Mouse (Mus musculus) limb, embryonic 10.5 days (tissue): ENCODE measurements around the gene Fmod. TPM values are rescaled to one million over a fixed set of nuclear protein-coding genes. Genes with fewer than 3 reads are reported as not detected.
A peak's percentile ranks its signal among the peaks of the same experiment; 100 is the strongest.

Source experiments
- DNase-seq: peaks from one replicate; pipeline ENCODE4 v3.0.0-alpha.2; 2017; ENCODE audit warnings: low spot score
- H3K27ac ChIP-seq: fragments of 300-500 bp; sonication (generic); 2 replicates; pipeline ENCODE4 v1.5.1; 2016; ENCODE audit warnings: mild to moderate bottlenecking
- H3K27me3 ChIP-seq: fragments of 300-500 bp; sonication (generic); 2 replicates; pipeline ENCODE4 v1.6.1; 2016; ENCODE audit warnings: low read depth, mild to moderate bottlenecking; ENCODE audit not compliant: poor library complexity, severe bottlenecking
- H3K36me3 ChIP-seq: fragments of 300-500 bp; sonication (generic); 2 replicates; pipeline ENCODE4 v1.6.1; 2016; ENCODE audit warnings: mild to moderate bottlenecking, moderate library complexity
- H3K4me1 ChIP-seq: fragments of 300-500 bp; sonication (generic); 2 replicates; pipeline ENCODE4 v1.6.1; 2016
- H3K4me3 ChIP-seq: fragments of 300-500 bp; sonication (generic); 2 replicates; pipeline ENCODE4 v1.5.1; 2016; ENCODE audit warnings: mild to moderate bottlenecking, moderate library complexity
- H3K9me3 ChIP-seq: fragments of 300-500 bp; sonication (generic); replicated peaks from 2 replicates; pipeline ENCODE4 v1.6.1; 2016; ENCODE audit warnings: mild to moderate bottlenecking
- WGBS: fragments of 180-500 bp; shearing (Covaris S2); methylation state at CpG from one replicate; pipeline ENCODE4 v1.1.7; 2016; 5-methylcytosine and 5-hydroxymethylcytosine counted together
- polyA plus RNA-seq: library from polyadenylated mRNA; unstranded; fragments of >200 nt; fragmentation: Nextera tagmentation; extraction: Ambion mirVana; gene quantifications from 2 replicates; pipeline ENCODE4 v1.2.1, GENCODE M21; 2016

The Fmod gene
- polyA plus RNA-seq, 1 experiment from 2014 or later: 2.4 TPM

- Histone ChIP-seq H3K4me3 (peak overlapping the region; percentile 51), H3K27me3 (peaks cover 9% of the 10 kb centered on the region), H3K9me3 (no peaks in the 10 kb centered on the region), H3K27ac (peak overlapping the region; percentile 96), H3K4me1 (peaks cover 58% of the 10 kb centered on the region), H3K36me3 (no peaks in the 10 kb centered on the region)
- DNase-seq: no peak
- 76% methylated on average over 16 of the region's 16 CpGs for WGBS
These were observed 23.0 kb downstream of the Fmod start for GRCm38 (mm10) chr1:134059739-134060695.

- H3K27me3 ChIP-seq: peaks cover 9% of the 10 kb centered on the region
- DNase-seq: peak; percentile 87
- peak overlapping the region; percentile 96 for H3K27ac ChIP-seq
- H3K4me3 ChIP-seq: peak overlapping the region; percentile 51
- WGBS: 1% methylated on average over 31 of the region's 31 CpGs
- no peaks in the 10 kb centered on the region for H3K9me3 ChIP-seq
- H3K36me3 ChIP-seq: no peaks in the 10 kb centered on the region
- H3K4me1 ChIP-seq: peaks cover 63% of the 10 kb centered on the region
These were observed 24.0 kb downstream of the Fmod start for GRCm38 (mm10) chr1:134060849-134061569.

DNA sequence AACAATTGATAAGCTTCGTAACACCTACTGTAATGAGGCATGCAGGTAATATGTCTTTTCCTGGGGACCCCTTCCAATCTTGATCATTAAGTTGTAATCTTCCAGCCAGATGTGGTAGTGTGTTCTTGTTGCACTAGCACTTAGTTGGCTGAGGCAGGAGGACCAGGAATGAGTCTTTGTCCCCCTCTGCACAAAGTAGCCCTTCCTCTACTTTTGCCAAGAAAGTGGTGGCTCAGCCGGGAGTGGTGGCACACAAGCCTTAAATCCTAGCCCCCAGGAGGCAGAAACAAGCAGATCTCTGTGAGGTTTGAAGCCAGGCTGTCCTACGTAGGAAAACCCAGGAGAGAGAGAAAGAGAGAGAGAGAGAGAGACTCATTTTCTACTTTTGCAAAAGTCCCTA is 24.9 kb downstream of the Fmod start:
- Histone ChIP-seq H3K4me3 (no peak overlapping the region), H3K27me3 (peaks cover 9% of the 10 kb centered on the region), H3K9me3 (no peaks in the 10 kb centered on the region), H3K4me1 (peaks cover 72% of the 10 kb centered on the region), H3K27ac (peak overlapping the region; percentile 96), H3K36me3 (no peaks in the 10 kb centered on the region)
- no peak for DNase-seq
- WGBS: 60% methylated on average over 3 of the region's 3 CpGs

DNA sequence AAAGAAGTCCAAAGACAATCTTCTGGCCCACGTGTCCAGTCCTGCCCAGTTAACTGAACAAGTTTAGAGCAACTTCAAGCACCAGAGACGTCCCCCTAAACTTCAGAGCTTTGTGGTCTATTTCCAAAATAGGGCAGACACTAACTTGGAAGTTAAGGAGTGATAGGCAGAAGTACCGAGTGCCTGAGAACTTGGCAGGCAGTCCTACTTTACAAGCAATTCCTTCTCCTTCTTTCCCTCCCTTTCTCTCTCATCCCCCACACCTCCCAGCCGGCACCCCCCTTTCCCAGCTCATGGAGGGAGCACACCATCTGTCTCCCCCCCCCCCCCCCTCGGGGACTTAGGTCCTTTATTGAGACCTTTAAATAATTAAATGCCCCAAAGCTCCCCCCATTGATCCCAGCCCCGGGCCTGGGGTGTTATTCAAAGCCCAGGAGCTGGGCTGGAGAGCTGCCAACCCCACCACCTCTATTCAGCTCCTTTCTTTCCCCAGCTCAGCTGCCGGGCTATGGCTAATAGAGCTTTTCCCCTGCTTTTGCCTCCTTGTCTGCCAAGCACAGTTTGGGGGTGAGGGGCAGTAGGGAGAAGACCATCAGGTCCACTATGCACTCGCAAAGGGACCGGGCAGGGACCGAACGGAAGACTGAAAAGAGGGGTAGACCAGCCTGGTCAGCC is 25.5 kb downstream of the Fmod start:
- Histone ChIP-seq H3K27ac (peak overlapping the region; percentile 96), H3K4me3 (peak overlapping the region; percentile 36), H3K27me3 (peaks cover 9% of the 10 kb centered on the region), H3K9me3 (no peaks in the 10 kb centered on the region), H3K36me3 (no peaks in the 10 kb centered on the region), H3K4me1 (peaks cover 79% of the 10 kb centered on the region)
- WGBS: 12% methylated on average over 11 of the region's 11 CpGs
- no peak for DNase-seq

DNA sequence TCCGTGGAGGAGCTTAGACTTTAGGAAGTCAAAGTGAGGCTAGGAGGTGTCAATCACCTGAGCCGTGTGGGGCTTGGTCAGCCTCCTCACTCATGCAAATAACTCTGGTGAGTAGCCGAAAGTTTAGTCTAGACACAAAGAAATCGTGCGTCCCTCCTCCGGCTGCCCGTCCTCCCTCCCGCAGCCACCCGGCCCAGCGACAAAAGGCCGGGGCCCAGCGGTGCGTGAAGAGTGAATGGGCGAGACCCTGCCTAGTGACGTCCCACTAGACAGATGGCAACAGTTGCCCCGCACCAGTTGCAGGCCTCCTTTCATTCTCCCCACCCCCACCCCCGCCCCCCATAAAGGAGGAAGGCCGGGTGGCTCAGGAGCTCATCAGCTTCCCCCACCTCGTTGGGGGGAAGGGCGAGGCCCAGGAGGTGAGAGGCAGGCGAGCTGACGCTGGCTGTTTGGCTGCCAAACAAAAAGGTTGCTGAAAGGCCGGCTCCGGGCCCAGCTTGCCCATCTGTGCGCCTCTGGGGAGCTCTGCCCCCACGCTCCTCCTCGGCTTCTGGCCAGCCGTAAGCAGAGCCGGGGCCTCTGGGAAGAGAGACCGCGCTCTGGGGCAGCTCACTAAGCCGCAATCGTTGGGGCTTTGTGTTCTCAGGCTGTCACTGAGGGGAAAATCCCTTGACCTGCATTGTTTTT is 26.2 kb downstream of the Fmod start:
- peak; percentile 69 for DNase-seq
- peaks cover 86% of the 10 kb centered on the region for H3K4me1 ChIP-seq
- no peaks in the 10 kb centered on the region for H3K9me3 ChIP-seq
- peak overlapping the region; percentile 36 for H3K4me3 ChIP-seq
- H3K36me3 ChIP-seq: no peaks in the 10 kb centered on the region
- 1% methylated on average over 33 of the region's 33 CpGs for WGBS
- peak overlapping the region; percentile 96 for H3K27ac ChIP-seq
- peaks cover 6% of the 10 kb centered on the region for H3K27me3 ChIP-seq

DNA sequence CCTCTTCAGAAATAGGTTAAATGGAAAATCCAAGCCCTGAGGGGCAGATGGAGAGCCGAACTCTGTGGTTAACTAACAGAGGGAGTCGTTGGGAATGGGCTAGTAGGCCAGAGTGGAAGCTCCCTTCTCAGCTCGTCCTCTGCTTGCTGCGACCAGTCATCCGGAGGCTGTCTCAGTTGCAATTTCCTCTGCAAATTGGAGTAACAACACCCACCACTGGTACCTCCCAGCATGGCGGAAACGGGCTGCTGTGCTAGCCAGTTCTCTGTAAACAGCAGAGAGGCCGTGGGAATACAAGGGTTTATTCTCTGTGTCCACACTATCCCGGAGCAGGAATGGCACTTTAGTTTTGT is 26.7 kb downstream of the Fmod start:
- WGBS: 23% methylated on average over 9 of the region's 9 CpGs

GRCm38 (mm10) chr1:134064296-134064831 is 27.3 kb downstream of the Fmod start:
- DNase-seq: no peak
- peaks cover 86% of the 10 kb centered on the region for H3K4me1 ChIP-seq
- peak overlapping the region; percentile 96 for H3K27ac ChIP-seq
- H3K4me3 ChIP-seq: no peak overlapping the region
- no peaks in the 10 kb centered on the region for H3K9me3 ChIP-seq
- H3K36me3 ChIP-seq: no peaks in the 10 kb centered on the region
- peaks cover 4% of the 10 kb centered on the region; the same call in 1 of the 2 replicates for H3K27me3 ChIP-seq
- 93% methylated on average over 2 of the region's 2 CpGs for WGBS

More for the DNA sequence above, 26.7 kb downstream of the Fmod start:
- Histone ChIP-seq H3K27me3 (peaks cover 4% of the 10 kb centered on the region; the same call in 1 of the 2 replicates), H3K9me3 (no peaks in the 10 kb centered on the region), H3K27ac (peak overlapping the region; percentile 96), H3K36me3 (no peaks in the 10 kb centered on the region), H3K4me1 (peaks cover 86% of the 10 kb centered on the region), H3K4me3 (peak overlapping the region; percentile 36)
- DNase-seq: no peak

DNA sequence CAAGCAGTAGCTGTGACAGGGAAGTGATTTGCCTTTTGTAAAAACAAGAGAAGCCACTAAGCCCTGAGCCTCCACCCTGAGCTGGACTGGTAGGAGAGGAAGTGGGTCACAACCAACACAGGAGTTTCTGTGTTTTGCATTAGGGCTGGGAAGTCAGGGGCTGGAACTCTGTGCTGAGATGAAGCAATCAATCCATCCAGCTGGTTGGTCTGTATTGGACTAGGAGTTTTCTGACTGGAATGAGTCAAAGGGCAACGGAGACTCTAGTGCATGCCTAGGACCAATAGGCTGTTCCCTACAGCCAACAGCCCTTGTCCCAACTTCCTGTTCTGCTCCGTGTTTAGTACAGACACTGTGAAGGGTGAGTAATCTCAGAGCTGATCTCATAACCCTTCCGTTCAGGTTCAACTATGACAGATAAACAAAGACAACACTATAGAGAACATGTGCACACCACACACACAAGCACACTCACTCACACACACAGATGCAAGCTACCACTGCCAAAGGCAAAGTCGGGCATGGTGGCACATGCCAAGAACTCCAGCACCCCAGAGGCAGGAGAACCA is 28.3 kb downstream of the Fmod start:
- WGBS: 74% methylated on average over 4 of the region's 4 CpGs
- Histone ChIP-seq H3K4me1 (peaks cover 80% of the 10 kb centered on the region), H3K9me3 (no peaks in the 10 kb centered on the region), H3K4me3 (no peak overlapping the region), H3K27me3 (peaks cover 7% of the 10 kb centered on the region; the same call in 1 of the 2 replicates), H3K36me3 (no peaks in the 10 kb centered on the region), H3K27ac (peak overlapping the region; percentile 96; the same call in 1 of the 2 replicates)
- DNase-seq: no peak

DNA sequence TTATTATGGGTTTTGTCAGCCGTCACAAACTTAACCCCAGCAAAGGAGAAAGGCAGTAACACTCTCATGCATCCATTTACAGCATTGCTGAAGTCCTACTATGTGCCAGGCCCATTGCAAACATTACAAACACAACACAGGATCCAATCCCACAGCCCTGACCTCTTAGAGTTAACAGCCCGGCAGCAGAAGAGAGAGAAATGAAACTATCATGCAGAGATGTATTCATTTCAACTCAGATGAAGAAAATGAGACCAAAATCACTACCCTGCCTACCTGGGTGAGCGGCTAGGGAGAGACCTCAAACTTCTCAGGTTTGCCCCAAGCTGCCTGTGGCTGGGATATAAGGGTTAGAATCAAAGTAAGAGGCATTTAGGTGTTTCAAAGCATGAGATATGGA is 29.5 kb downstream of the Fmod start:
- Histone ChIP-seq H3K4me1 (peaks cover 79% of the 10 kb centered on the region), H3K4me3 (no peak overlapping the region), H3K9me3 (no peaks in the 10 kb centered on the region), H3K27ac (peak overlapping the region; percentile 96), H3K27me3 (peaks cover 7% of the 10 kb centered on the region; the same call in 1 of the 2 replicates), H3K36me3 (no peaks in the 10 kb centered on the region)
- WGBS: 64% methylated on average over 3 of the region's 3 CpGs
- DNase-seq: no peak

DNA sequence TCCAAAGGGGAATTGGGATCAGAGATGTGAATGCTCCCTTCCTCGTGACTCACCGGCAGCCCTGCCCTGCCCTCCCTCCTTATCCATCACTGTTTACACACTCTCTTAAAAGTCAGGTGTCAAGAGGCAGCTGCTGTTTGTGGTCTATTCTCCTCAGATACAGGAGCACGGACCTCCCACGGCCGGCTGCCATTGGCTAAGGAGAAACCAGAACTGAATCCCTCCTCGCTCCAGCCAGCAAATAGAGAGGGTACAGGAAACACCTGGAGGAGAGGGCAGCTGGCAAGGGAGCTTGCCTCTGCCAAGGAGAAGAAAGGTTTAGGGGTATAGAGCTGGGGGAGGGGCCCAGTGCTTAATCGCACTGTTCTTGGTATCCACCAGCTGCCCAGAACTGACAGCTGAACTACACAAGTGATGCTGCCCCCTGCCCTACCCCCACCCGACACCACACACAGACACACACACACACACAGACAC is 30.1 kb downstream of the Fmod start:
- 9% methylated on average over 8 of the region's 8 CpGs for WGBS
- peak overlapping the region; percentile 26; the same call in 1 of the 2 replicates for H3K4me3 ChIP-seq
- no peaks in the 10 kb centered on the region for H3K9me3 ChIP-seq
- H3K36me3 ChIP-seq: no peaks in the 10 kb centered on the region
- DNase-seq: peak; percentile 67
- peaks cover 77% of the 10 kb centered on the region for H3K4me1 ChIP-seq
- peak overlapping the region; percentile 76 for H3K27ac ChIP-seq
- peaks cover 4% of the 10 kb centered on the region; the same call in 1 of the 2 replicates for H3K27me3 ChIP-seq

GRCm38 (mm10) chr1:134070099-134070669 is 33.1 kb downstream of the Fmod start:
- H3K36me3 ChIP-seq: 0 out of 2 replicates have a peak, but pooled peaks cover 2% of the 10 kb centered on the region
- peak overlapping the region; percentile 16; the same call in 1 of the 2 replicates for H3K27ac ChIP-seq
- peaks cover 47% of the 10 kb centered on the region for H3K4me1 ChIP-seq
- H3K4me3 ChIP-seq: no peak overlapping the region
- no peak for DNase-seq
- H3K9me3 ChIP-seq: no peaks in the 10 kb centered on the region
- H3K27me3 ChIP-seq: 0 out of 2 replicates have a peak, but pooled peaks cover 3% of the 10 kb centered on the region
- 83% methylated on average over 8 of the region's 8 CpGs for WGBS
